Mouse (Mus musculus): ENCODE data around the gene Stx1a. TPM values are rescaled to one million over a fixed set of nuclear protein-coding genes. Genes with fewer than 3 reads are reported as not detected.

The Stx1a gene
- polyA plus RNA-seq, 1 experiment from 2014 or later, result 12.9 TPM

GRCm38 (mm10) chr5:135073349-135074150 lies 50.3 kb downstream of the Stx1a start:
- Histone ChIP-seq H3K4me2 (peak overlapping the region; percentile 40), H3K9me3 (no peaks in the 10 kb centered on the region), H3K4me3 (no peak overlapping the region), H3K9ac (peak overlapping the region; percentile 67), H3K4me1 (peaks cover 23% of the 10 kb centered on the region), H3K27me3 (no peaks in the 10 kb centered on the region), H3K36me3 (peaks cover 36% of the 10 kb centered on the region), H3K27ac (no peak overlapping the region)
- WGBS, result 23% methylated on average over 26 of the region's 26 CpGs
- ATAC-seq (ENCODE audit: insufficient number of reproducible peaks, insufficient read depth, low FRiP score, low TSS enrichment, low read depth), result no peak

GRCm38 (mm10) chr5:135075655-135076054 lies 52.4 kb downstream of the Stx1a start:
- Histone ChIP-seq H3K4me1 (peaks cover 23% of the 10 kb centered on the region), H3K27ac (no peak overlapping the region), H3K27me3 (no peaks in the 10 kb centered on the region), H3K36me3 (peaks cover 33% of the 10 kb centered on the region), H3K4me2 (no peak overlapping the region), H3K9me3 (no peaks in the 10 kb centered on the region), H3K9ac (no peak overlapping the region), H3K4me3 (no peak overlapping the region)
- ATAC-seq (ENCODE audit: insufficient number of reproducible peaks, insufficient read depth, low FRiP score, low TSS enrichment, low read depth), result no peak
- 73% methylated on average over 4 of the region's 4 CpGs for whole genome bisulfite sequencing

- Histone ChIP-seq H3K4me2 (peak overlapping the region; percentile 71), H3K9ac (peak overlapping the region; percentile 99; the same call in 1 of the 2 replicates), H3K9me3 (no peaks in the 10 kb centered on the region), H3K4me3 (peak overlapping the region; percentile 16), H3K27ac (peak overlapping the region; percentile 91; the same call in 1 of the 2 replicates), H3K36me3 (peaks cover 29% of the 10 kb centered on the region), H3K27me3 (no peaks in the 10 kb centered on the region), H3K4me1 (peaks cover 23% of the 10 kb centered on the region)
- ATAC-seq (ENCODE audit: insufficient number of reproducible peaks, insufficient read depth, low FRiP score, low TSS enrichment, low read depth), result no peak
- 89% methylated on average over 14 of the region's 14 CpGs for WGBS
Observed at GRCm38 (mm10) chr5:135076368-135076767, 53.1 kb downstream of the Stx1a start.

GRCm38 (mm10) chr5:135076931-135077505 lies 53.7 kb downstream of the Stx1a start:
- Histone ChIP-seq H3K4me2 (peak overlapping the region; percentile 71), H3K9ac (peak overlapping the region; percentile 99), H3K9me3 (no peaks in the 10 kb centered on the region), H3K27me3 (no peaks in the 10 kb centered on the region), H3K36me3 (peaks cover 26% of the 10 kb centered on the region), H3K27ac (peak overlapping the region; percentile 91), H3K4me1 (peaks cover 23% of the 10 kb centered on the region), H3K4me3 (peak overlapping the region; percentile 98)
- ATAC-seq (ENCODE audit: insufficient number of reproducible peaks, insufficient read depth, low FRiP score, low TSS enrichment, low read depth), result peak; percentile 44
- WGBS, result 16% methylated on average over 14 of the region's 14 CpGs

- Histone ChIP-seq H3K9me3 (no peaks in the 10 kb centered on the region), H3K4me2 (peak within 1 kb of the TSS; percentile 71), H3K36me3 (peaks cover 18% of the 10 kb centered on the region), H3K4me1 (peaks cover 23% of the 10 kb centered on the region), H3K27me3 (no peaks in the 10 kb centered on the region), H3K9ac (peak within 1 kb of the TSS; percentile 99), H3K4me3 (peak within 1 kb of the TSS; percentile 98), H3K27ac (peak within 1 kb of the TSS; percentile 91)
- WGBS, result under 1% methylated on average over 80 of the region's 83 CpGs
- ATAC-seq (ENCODE audit: insufficient number of reproducible peaks, insufficient read depth, low FRiP score, low TSS enrichment, low read depth), result peak; percentile 69
Observed at GRCm38 (mm10) chr5:135077564-135078481, 54.5 kb downstream of the Stx1a start, which contains the start of gene Vps37d. Gene Vps37d (minus strand): TSS chr5:135078266.

GRCm38 (mm10) chr5:135078482-135078810 lies 55.2 kb downstream of the Stx1a start:
- peak; percentile 15; the same call in 1 of the 2 replicates for ATAC-seq (ENCODE audit: insufficient number of reproducible peaks, insufficient read depth, low FRiP score, low TSS enrichment, low read depth)

GRCm38 (mm10) chr5:135079578-135079977 lies 56.3 kb downstream of the Stx1a start:
- Histone ChIP-seq H3K9me3 (no peaks in the 10 kb centered on the region), H3K27ac (no peak overlapping the region), H3K4me1 (peaks cover 10% of the 10 kb centered on the region), H3K27me3 (no peaks in the 10 kb centered on the region), H3K4me2 (no peak overlapping the region), H3K9ac (no peak overlapping the region), H3K36me3 (peaks cover 9% of the 10 kb centered on the region), H3K4me3 (no peak overlapping the region)
- no peak for ATAC-seq (ENCODE audit: insufficient number of reproducible peaks, insufficient read depth, low FRiP score, low TSS enrichment, low read depth)
- 97% methylated on average over 2 of the region's 2 CpGs for WGBS

More at GRCm38 (mm10) chr5:135078482-135078810, 55.2 kb downstream of the Stx1a start:
- Histone ChIP-seq H3K9me3 (no peaks in the 10 kb centered on the region), H3K4me2 (peak overlapping the region; percentile 71), H3K27ac (0 out of 2 replicates have a peak overlapping the region, but pooled peaks have one; percentile 91), H3K4me1 (peaks cover 19% of the 10 kb centered on the region), H3K9ac (peak overlapping the region; percentile 99), H3K36me3 (peaks cover 13% of the 10 kb centered on the region), H3K4me3 (peak overlapping the region; percentile 98), H3K27me3 (no peaks in the 10 kb centered on the region)
- 1% methylated on average over 11 of the region's 11 CpGs for WGBS

GRCm38 (mm10) chr5:135080539-135080938 lies 57.3 kb downstream of the Stx1a start:
- Histone ChIP-seq H3K27me3 (no peaks in the 10 kb centered on the region), H3K9me3 (no peaks in the 10 kb centered on the region), H3K36me3 (peaks cover 7% of the 10 kb centered on the region), H3K9ac (no peak overlapping the region), H3K27ac (no peak overlapping the region), H3K4me2 (no peak overlapping the region), H3K4me3 (no peak overlapping the region), H3K4me1 (peaks cover 10% of the 10 kb centered on the region)
- ATAC-seq (ENCODE audit: insufficient number of reproducible peaks, insufficient read depth, low FRiP score, low TSS enrichment, low read depth), result no peak
- WGBS, result 86% methylated on average over 5 of the region's 5 CpGs

- H3K9me3 ChIP-seq, result no peaks in the 10 kb centered on the region
- ATAC-seq (ENCODE audit: insufficient number of reproducible peaks, insufficient read depth, low FRiP score, low TSS enrichment, low read depth), result no peak
- H3K4me2 ChIP-seq, result no peak overlapping the region
- H3K36me3 ChIP-seq, result no peaks in the 10 kb centered on the region
- peaks cover 37% of the 10 kb centered on the region for H3K27me3 ChIP-seq
- no peak overlapping the region for H3K4me3 ChIP-seq
- 0 out of 2 replicates have a peak, but pooled peaks cover 5% of the 10 kb centered on the region for H3K4me1 ChIP-seq
- WGBS, result 24% methylated on average over 4 of the region's 4 CpGs
- H3K9ac ChIP-seq, result no peak overlapping the region
- H3K27ac ChIP-seq, result no peak overlapping the region
Observed at GRCm38 (mm10) chr5:135086871-135087270, 63.6 kb downstream of the Stx1a start.

- ATAC-seq (ENCODE audit: insufficient number of reproducible peaks, insufficient read depth, low FRiP score, low TSS enrichment, low read depth), result no peak
- peak within 1 kb of the TSS; percentile 59 for H3K4me2 ChIP-seq
- H3K9me3 ChIP-seq, result no peaks in the 10 kb centered on the region
- WGBS, result 1% methylated on average over 39 of the region's 39 CpGs
- peaks cover 48% of the 10 kb centered on the region for H3K27me3 ChIP-seq
- H3K36me3 ChIP-seq, result no peaks in the 10 kb centered on the region
- peak within 1 kb of the TSS; percentile 35 for H3K4me3 ChIP-seq
- H3K4me1 ChIP-seq, result 0 out of 2 replicates have a peak, but pooled peaks cover 5% of the 10 kb centered on the region
- H3K27ac ChIP-seq, result no peak within 1 kb of the TSS
- H3K9ac ChIP-seq, result peak within 1 kb of the TSS; percentile 68
Observed at GRCm38 (mm10) chr5:135089653-135090052, 66.4 kb downstream of the Stx1a start, which contains the start of gene Mlxipl. Gene Mlxipl (plus strand): TSS chr5:135089890.

All from embryonic facial prominence, embryonic 13.5 days (tissue).